Mouse (Mus musculus): Measurements from ENCODE around the gene Rcc2.

DNA sequence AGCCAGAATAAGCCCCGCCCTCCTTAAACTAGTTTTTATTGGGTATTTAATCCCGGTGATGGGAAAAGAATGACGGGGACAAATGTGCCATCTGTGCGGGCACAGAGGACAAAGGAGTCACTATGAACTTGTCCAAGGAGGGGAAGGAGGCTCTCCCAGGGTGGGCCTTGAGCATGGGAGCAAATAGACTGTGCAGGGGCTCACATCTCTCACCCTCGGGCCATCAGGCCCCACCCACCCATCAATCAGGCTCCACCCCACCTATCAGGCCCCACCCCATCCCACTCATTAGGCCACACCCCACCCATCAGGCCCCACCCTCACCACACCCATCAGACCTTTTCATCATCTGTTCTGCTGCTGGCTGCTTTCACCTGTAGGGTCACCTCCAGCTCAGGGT, 68.6 kb downstream of the Rcc2 start:
- TF ChIP-seq CTCF (IDR thresholded peaks at IDR 0.05; ENCODE audit: extremely low read depth, insufficient read depth, low read length) (no peak), POLR2A (IDR thresholded peaks at IDR 0.05; ENCODE audit: extremely low read depth, insufficient read depth, low read length) (no peak)
